8 mouse cellular contexts compared by ENCODE assay signal in the genomic region with DNA sequence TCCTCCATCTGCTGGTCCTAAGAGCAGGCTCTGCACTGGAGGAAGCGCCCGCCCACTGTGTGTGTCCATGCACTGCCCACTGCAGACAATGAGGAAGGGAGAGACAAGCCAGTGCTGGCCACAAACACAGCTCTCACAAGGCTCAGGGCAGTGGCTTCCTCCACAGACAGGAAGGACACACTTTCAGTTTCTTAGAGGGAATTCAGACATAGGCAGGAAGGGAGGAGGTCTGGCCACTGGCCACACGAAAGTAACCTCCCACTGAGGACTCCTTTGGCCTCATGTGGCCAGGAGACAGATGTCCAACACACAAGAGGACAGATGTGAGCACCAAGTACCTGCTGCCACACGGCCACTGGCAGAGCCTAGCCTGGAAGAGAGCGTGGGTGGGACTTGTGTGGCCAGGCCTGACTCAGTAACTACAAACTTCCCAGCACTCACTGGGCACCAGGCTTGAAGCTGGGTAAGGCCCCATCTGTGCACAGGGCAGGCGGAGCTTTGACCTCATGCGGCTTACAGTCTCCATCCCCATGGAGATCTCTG. TPM values are rescaled to one million over a fixed set of nuclear protein-coding genes. Genes with fewer than 3 reads are reported as not detected.
DNase-seq lines count a peak whose midpoint lies in the region; ATAC-seq and TF ChIP-seq lines count a peak whose summit lies in the region.

No protein-coding gene starts in this region.

- H3K27me3 ChIP-seq in midbrain, embryonic 10.5 days (ENCODE audit: low read depth, poor library complexity, severe bottlenecking): no peaks in the 10 kb centered on the region
- no peaks in the 10 kb centered on the region for H3K27me3 ChIP-seq in midbrain, postnatal 0 days (ENCODE audit: insufficient read depth, low read length)
- no peaks in the 10 kb centered on the region for H3K27me3 ChIP-seq in embryonic facial prominence, embryonic 14.5 days (replicated peaks; ENCODE audit: control insufficient read depth, insufficient read depth, low read length)
- no peaks in the 10 kb centered on the region for H3K27me3 ChIP-seq in kidney, embryonic 14.5 days (ENCODE audit: control insufficient read depth, insufficient read depth, low read length)
- no peaks in the 10 kb centered on the region for H3K27me3 ChIP-seq in lung, postnatal 0 days (replicated peaks; ENCODE audit: insufficient read depth, low read length)

- WGBS in midbrain, embryonic 10.5 days: 73% methylated on average over 7 of the region's 7 CpGs
- 71% methylated on average over 7 of the region's 7 CpGs for WGBS in midbrain, postnatal 0 days
- 59% methylated on average over 7 of the region's 7 CpGs for WGBS in embryonic facial prominence, embryonic 14.5 days
- WGBS in kidney, embryonic 14.5 days: 38% methylated on average over 7 of the region's 7 CpGs
- WGBS in lung, postnatal 0 days: 47% methylated on average over 7 of the region's 7 CpGs

- H3K4me1 ChIP-seq in midbrain, embryonic 10.5 days: peaks cover 27% of the 10 kb centered on the region
- H3K4me1 ChIP-seq in midbrain, postnatal 0 days (ENCODE audit: insufficient read depth, low read length): no peaks in the 10 kb centered on the region
- peaks cover 18% of the 10 kb centered on the region for H3K4me1 ChIP-seq in embryonic facial prominence, embryonic 14.5 days (ENCODE audit: control insufficient read depth, insufficient read depth, low read length)
- H3K4me1 ChIP-seq in kidney, embryonic 14.5 days (ENCODE audit: control insufficient read depth, insufficient read depth, low read length): peaks cover 31% of the 10 kb centered on the region
- peaks cover 23% of the 10 kb centered on the region for H3K4me1 ChIP-seq in lung, postnatal 0 days (ENCODE audit: insufficient read depth, low read depth, low read length)

- peak overlapping the region; percentile 58 for H3K27ac ChIP-seq in midbrain, embryonic 10.5 days (replicated peaks)
- no peak overlapping the region for H3K27ac ChIP-seq in midbrain, postnatal 0 days (ENCODE audit: low read depth, low read length)
- 0 out of 2 replicates have a peak overlapping the region, but pooled peaks have one; percentile 15 for H3K27ac ChIP-seq in embryonic facial prominence, embryonic 14.5 days (replicated peaks; ENCODE audit: low read depth, low read length)
- peak overlapping the region; percentile 94 for H3K27ac ChIP-seq in kidney, embryonic 14.5 days (ENCODE audit: low read depth, low read length)
- H3K27ac ChIP-seq in lung, postnatal 0 days (ENCODE audit: low read length): peak overlapping the region; percentile 76

- no peak overlapping the region for H3K9ac ChIP-seq in midbrain, postnatal 0 days (replicated peaks; ENCODE audit: low read length, poor library complexity, severe bottlenecking)
- H3K9ac ChIP-seq in embryonic facial prominence, embryonic 14.5 days (ENCODE audit: low read depth, low read length): no peak overlapping the region
- H3K9ac ChIP-seq in kidney, embryonic 14.5 days (ENCODE audit: low read depth, low read length): no peak overlapping the region
- no peak overlapping the region for H3K9ac ChIP-seq in lung, postnatal 0 days (replicated peaks; ENCODE audit: low read depth)

- no peak overlapping the region for H3K4me3 ChIP-seq in midbrain, embryonic 10.5 days
- H3K4me3 ChIP-seq in midbrain, postnatal 0 days (ENCODE audit: low read depth, low read length): no peak overlapping the region
- H3K4me3 ChIP-seq in embryonic facial prominence, embryonic 14.5 days (ENCODE audit: low read depth, low read length): no peak overlapping the region
- H3K4me3 ChIP-seq in kidney, embryonic 14.5 days (ENCODE audit: low read length): no peak overlapping the region
- H3K4me3 ChIP-seq in lung, postnatal 0 days (ENCODE audit: low read depth, low read length): no peak overlapping the region

- H3K9me3 ChIP-seq in midbrain, embryonic 10.5 days (replicated peaks): no peaks in the 10 kb centered on the region
- no peaks in the 10 kb centered on the region for H3K9me3 ChIP-seq in midbrain, postnatal 0 days (ENCODE audit: low read length)
- H3K9me3 ChIP-seq in embryonic facial prominence, embryonic 14.5 days (ENCODE audit: control insufficient read depth, low read length): no peaks in the 10 kb centered on the region
- H3K9me3 ChIP-seq in kidney, embryonic 14.5 days (ENCODE audit: control insufficient read depth, low read length): no peaks in the 10 kb centered on the region
- no peaks in the 10 kb centered on the region for H3K9me3 ChIP-seq in lung, postnatal 0 days (ENCODE audit: low read length)

- no peaks in the 10 kb centered on the region for H3K36me3 ChIP-seq in midbrain, embryonic 10.5 days
- H3K36me3 ChIP-seq in midbrain, postnatal 0 days (ENCODE audit: insufficient read depth, low read length): no peaks in the 10 kb centered on the region
- H3K36me3 ChIP-seq in embryonic facial prominence, embryonic 14.5 days (ENCODE audit: control insufficient read depth, insufficient read depth, low read length): no peaks in the 10 kb centered on the region
- peaks cover 2% of the 10 kb centered on the region; the same call in 1 of the 2 replicates for H3K36me3 ChIP-seq in kidney, embryonic 14.5 days (ENCODE audit: control insufficient read depth, insufficient read depth, low read length)
- peaks cover 4% of the 10 kb centered on the region; the same call in 1 of the 2 replicates for H3K36me3 ChIP-seq in lung, postnatal 0 days (ENCODE audit: insufficient read depth, low read length)

- no peak for TF ChIP-seq CTCF in midbrain, postnatal 0 days (IDR thresholded peaks at IDR 0.05)
- peak; percentile 21 for TF ChIP-seq CTCF in lung, postnatal 0 days (IDR thresholded peaks at IDR 0.05)

- TF ChIP-seq EP300 in lung, postnatal 0 days (IDR thresholded peaks at IDR 0.05): peak; percentile 10; the same call in 1 of the 2 replicates

- peak; percentile 22 for DNase-seq in midbrain, embryonic 10.5 days (ENCODE audit: low spot score)
- DNase-seq in midbrain, postnatal 0 days (ENCODE audit: low spot score): no peak
- no peak for DNase-seq in embryonic facial prominence, embryonic 14.5 days (ENCODE audit: low spot score)
- peak; percentile 78 for DNase-seq in lung, postnatal 0 days (ENCODE audit: low spot score)
- no peak for DNase-seq in cerebellum, adult 11 months
- DNase-seq in retina, postnatal 1 day: no peak

- ATAC-seq in midbrain, postnatal 0 days (ENCODE audit: low FRiP score): no peak
- ATAC-seq in embryonic facial prominence, embryonic 14.5 days (ENCODE audit: low read depth): no peak
- peak; percentile 82 for ATAC-seq in kidney, embryonic 14.5 days (ENCODE audit: low FRiP score, low TSS enrichment)
- ATAC-seq in lung, postnatal 0 days: peak; percentile 83
- no peak for ATAC-seq in inflammation-experienced regulatory T-cells, adult 6 months

- H3K4me2 ChIP-seq in midbrain, postnatal 0 days (ENCODE audit: low read depth, low read length, poor library complexity, severe bottlenecking): no peak overlapping the region
- H3K4me2 ChIP-seq in embryonic facial prominence, embryonic 14.5 days (ENCODE audit: low read depth, low read length): no peak overlapping the region
- H3K4me2 ChIP-seq in kidney, embryonic 14.5 days (replicated peaks; ENCODE audit: low read depth, low read length): peak overlapping the region; percentile 4; the same call in 1 of the 2 replicates
- 0 out of 2 replicates have a peak overlapping the region, but pooled peaks have one; percentile 4 for H3K4me2 ChIP-seq in lung, postnatal 0 days (replicated peaks; ENCODE audit: low read depth, low read length)

RNA-seq across cellular contexts. Expression of a gene that starts 44.1 kb away (rescaled TPM):
- 78.3 and 80.1 TPM in 2 replicates for polyA plus RNA-seq in midbrain, embryonic 10.5 days (2016; fragmentation: Nextera tagmentation; extraction: Ambion mirVana)
- 128 and 132 TPM in 2 replicates for total RNA-seq in midbrain, postnatal 0 days (2014; rRNA removed)
- polyA plus RNA-seq in midbrain, postnatal 0 days (2015; fragmentation: Nextera tagmentation; extraction: Ambion mirVana): 62.8 and 69.7 TPM in 2 replicates
- 47.8 and 54.9 TPM in 2 replicates for polyA plus RNA-seq in embryonic facial prominence, embryonic 14.5 days (2014; fragmentation: Nextera tagmentation; extraction: Ambion mirVana)
- polyA plus RNA-seq in kidney, embryonic 14.5 days (2014; fragmentation: Nextera tagmentation; extraction: Ambion mirVana): 52.4 and 71.6 TPM in 2 replicates
- polyA plus RNA-seq in lung, postnatal 0 days (2015; fragmentation: Nextera tagmentation; extraction: Ambion mirVana): 59.4 and 69.4 TPM in 2 replicates
- 10 to 100 TPM; 38.6 to 60.9 (median 50.1) TPM for polyA plus RNA-seq in inflammation-experienced regulatory T-cells, adult 6 months (2017; shearing (Covaris generic))

Comparison
In these comparisons a context has a peak if more than half of its experiments do, and no peak if none do; other contexts are left out.
1. DNase-seq: peak in midbrain, embryonic 10.5 days (single experiment) and lung, postnatal 0 days (single experiment); none in midbrain, postnatal 0 days (single experiment), embryonic facial prominence, embryonic 14.5 days (single experiment), cerebellum, adult 11 months (single experiment) and retina, postnatal 1 day (single experiment).
2. ATAC-seq: peak in kidney, embryonic 14.5 days (single experiment) and lung, postnatal 0 days (single experiment); none in midbrain, postnatal 0 days (single experiment), embryonic facial prominence, embryonic 14.5 days (single experiment) and inflammation-experienced regulatory T-cells, adult 6 months (single experiment).
3. H3K4me2 ChIP-seq: peak in kidney, embryonic 14.5 days (single experiment) and lung, postnatal 0 days (single experiment); none in midbrain, postnatal 0 days (single experiment) and embryonic facial prominence, embryonic 14.5 days (single experiment).